Mouse (Mus musculus): ENCODE data around the gene Camk1d. TPM values are rescaled to one million over a fixed set of nuclear protein-coding genes. Genes with fewer than 3 reads are reported as not detected.

The Camk1d gene
- polyA plus RNA-seq, 1 experiment, result 0.28 TPM

DNA sequence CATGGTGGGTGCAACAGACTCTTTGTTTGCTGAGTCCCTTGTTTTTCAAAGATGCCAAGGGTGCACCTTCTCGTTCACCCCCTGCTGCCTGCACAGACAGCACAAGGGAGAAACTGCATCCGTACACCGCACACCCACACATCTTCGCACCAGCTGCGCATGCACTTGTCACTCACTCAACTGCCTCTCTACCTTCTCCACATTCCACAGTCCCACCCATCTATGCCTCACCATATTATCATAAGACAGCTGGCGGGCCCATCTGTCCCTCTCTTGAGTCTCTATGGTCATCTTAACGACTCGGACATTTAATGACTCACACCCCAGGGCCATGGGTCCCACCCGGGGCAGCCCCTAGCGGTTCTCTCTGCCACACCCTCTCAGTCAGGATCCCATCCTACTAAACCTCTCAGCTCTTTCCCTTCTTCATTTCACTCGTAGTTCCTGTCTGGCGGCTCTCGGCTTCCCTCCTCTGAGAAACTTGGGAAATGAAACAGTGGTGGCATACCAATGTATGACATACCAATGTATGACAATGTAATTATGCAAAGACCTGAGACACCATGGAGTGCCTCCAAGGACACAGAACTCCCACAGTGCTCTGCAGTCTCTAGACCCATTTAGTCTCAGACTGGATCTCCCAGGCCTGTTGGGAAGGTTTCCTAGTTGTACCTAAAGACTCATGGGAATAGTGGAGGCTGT lies 361.3 kb downstream of the Camk1d start:
- Histone ChIP-seq H3K27me3 (replicated peaks) (no peaks in the 10 kb centered on the region), H3K4me3 (replicated peaks) (peak overlapping the region; percentile 50), H3K36me3 (replicated peaks; ENCODE audit: low read length) (no peaks in the 10 kb centered on the region), H3K4me1 (no peaks in the 10 kb centered on the region), H3K9me3 (no peaks in the 10 kb centered on the region)
- TF ChIP-seq GATA1 (IDR thresholded peaks at IDR 0.05; ENCODE audit: borderline replicate concordance, low read length) (no peak), FLI1 (IDR thresholded peaks at IDR 0.05; ENCODE audit: low read length) (no peak)

DNA sequence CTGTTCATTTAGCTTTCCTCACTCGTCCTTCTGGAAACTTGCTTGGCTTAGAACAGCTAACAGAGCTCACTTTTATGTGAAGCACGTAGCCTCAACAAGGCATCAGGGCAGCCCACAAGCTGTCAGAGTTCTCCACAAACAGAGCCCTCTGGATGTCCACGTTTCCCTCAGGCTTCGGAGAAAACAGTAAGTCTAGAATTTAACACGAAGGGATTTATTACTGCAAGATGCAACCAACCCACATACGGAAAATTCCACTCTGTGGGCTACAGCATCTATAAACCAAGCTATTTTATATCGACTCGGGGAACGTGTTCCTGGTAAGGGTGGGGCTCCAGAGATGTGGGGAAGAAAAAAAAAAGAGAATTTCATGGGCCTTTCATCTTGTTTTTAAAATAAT lies 369.0 kb downstream of the Camk1d start:
- Histone ChIP-seq H3K27me3 (replicated peaks) (no peaks in the 10 kb centered on the region), H3K9me3 (no peaks in the 10 kb centered on the region), H3K36me3 (replicated peaks; ENCODE audit: low read length) (no peaks in the 10 kb centered on the region), H3K4me3 (replicated peaks) (no peak overlapping the region), H3K4me1 (no peaks in the 10 kb centered on the region)
- TF ChIP-seq GATA1 (IDR thresholded peaks at IDR 0.05; ENCODE audit: borderline replicate concordance, low read length), result no peak

DNA sequence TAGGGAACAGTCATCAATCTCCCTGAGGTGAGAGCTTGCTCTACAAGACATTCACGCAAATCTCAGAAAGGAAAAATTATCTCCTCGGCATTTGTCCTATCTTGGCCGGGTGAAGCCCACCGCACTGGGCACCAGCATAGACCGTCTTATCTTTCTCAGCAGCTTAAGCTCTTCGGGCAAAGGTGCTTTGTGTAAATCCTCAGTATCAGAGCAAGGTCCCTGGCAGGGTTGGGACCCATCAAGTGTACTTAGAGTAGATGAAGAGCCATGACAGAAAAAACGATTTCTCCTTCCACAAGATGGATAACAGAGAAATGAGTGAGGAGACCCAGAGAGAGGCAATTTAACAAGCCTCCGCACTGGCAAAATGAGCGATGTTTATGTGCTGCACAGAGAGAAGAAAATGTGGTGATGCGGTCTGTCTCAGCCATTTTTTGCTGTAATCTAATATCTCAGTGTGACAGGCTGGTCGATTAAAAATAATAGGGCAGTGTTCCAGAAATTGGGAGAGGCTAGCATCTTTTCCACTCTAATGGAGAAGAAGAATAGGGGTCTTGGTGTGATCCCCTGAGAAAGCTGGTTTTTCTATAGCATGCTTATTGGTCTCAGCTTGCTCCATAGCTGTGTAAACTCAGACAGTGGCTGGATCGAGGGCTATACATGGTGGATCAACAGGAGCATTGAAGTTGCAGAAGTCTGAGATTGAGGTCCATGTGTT lies 386.6 kb downstream of the Camk1d start:
- Histone ChIP-seq H3K9me3 (no peaks in the 10 kb centered on the region), H3K36me3 (replicated peaks; ENCODE audit: low read length) (no peaks in the 10 kb centered on the region), H3K4me3 (replicated peaks) (no peak overlapping the region), H3K27me3 (replicated peaks) (no peaks in the 10 kb centered on the region), H3K4me1 (no peaks in the 10 kb centered on the region)
- no peak for TF ChIP-seq FLI1 (IDR thresholded peaks at IDR 0.05; ENCODE audit: low read length)
- TF ChIP-seq GATA1 (IDR thresholded peaks at IDR 0.05; ENCODE audit: borderline replicate concordance, low read length), result no peak

DNA sequence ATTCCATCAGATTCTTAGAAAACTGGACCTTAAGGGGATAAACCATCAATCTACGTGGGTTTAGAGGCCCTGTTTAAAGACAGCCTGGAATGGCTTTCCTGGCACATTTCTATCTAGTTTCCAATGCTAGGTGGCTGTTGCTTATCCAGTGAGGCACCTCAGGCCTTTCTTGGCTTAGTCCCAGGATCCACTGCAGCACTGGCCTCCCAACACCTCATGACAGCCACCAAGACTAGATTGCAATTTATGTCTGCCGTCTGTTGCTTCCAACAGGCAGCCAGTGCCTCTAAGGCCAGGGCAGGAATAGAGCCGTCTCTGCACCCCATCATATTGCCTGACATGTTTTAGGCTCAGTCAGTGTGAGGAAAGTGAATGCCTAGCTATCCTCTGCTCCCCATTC lies 389.5 kb downstream of the Camk1d start:
- no peaks in the 10 kb centered on the region for H3K27me3 ChIP-seq (replicated peaks)
- H3K4me3 ChIP-seq (replicated peaks), result no peak overlapping the region
- TF ChIP-seq GATA1 (IDR thresholded peaks at IDR 0.05; ENCODE audit: borderline replicate concordance, low read length) (no peak), FLI1 (IDR thresholded peaks at IDR 0.05; ENCODE audit: low read length) (no peak)
- no peaks in the 10 kb centered on the region for H3K36me3 ChIP-seq (replicated peaks; ENCODE audit: low read length)
- no peaks in the 10 kb centered on the region for H3K4me1 ChIP-seq
- no peaks in the 10 kb centered on the region for H3K9me3 ChIP-seq

DNA sequence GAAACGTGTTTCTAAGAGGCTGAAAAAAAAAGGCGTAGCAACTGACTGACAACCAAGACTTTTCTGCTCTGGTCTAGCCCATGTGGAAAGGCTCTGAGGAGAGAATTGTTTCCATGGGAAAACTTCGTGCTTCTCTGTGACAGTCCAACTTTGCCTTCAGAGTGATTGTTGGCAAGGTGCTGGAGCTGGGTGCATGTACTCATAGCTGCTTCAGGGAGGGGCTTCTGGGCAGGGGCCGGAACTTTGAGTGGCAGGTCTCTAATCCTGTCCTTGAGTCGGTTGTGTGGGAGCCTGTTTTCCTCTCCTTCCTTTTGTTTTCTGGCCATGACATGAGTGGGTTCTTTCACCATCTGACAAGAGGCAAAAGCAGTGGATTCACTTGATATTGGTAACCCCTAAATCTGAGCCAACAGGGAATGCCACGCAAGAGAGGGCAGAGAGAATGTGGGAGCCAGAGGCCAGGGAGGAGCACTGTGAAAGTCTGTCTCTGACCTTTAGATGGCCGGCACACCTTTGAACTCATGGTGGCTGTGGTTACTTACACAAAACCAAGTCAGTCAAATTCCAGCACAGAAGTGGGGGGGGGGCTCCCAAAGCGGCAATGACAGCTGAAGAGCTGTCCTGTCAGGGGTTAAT lies 392.5 kb downstream of the Camk1d start:
- H3K9me3 ChIP-seq, result no peaks in the 10 kb centered on the region

DNA sequence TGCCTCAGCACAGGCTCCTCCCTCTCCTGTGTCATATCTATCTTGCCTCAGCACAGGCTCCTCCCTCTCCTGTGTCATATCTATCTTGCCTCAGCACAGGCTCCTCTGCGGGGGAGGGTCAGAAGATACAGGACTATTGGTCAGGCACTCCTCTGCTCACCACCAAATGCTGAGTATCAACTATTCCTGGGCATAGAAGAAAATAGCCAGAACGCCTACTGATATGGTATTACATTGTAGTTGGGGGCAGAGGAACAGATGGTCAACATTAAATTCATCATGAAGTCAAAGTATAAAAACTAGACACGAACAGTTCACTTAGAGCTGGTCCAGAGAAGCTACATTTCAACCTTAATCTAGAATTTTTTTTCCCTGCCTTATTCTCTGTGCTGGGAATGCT lies 395.2 kb downstream of the Camk1d start:
- TF ChIP-seq GATA1 (IDR thresholded peaks at IDR 0.05; ENCODE audit: borderline replicate concordance, low read length), result no peak
- no peak for TF ChIP-seq FLI1 (IDR thresholded peaks at IDR 0.05; ENCODE audit: low read length)
- no peaks in the 10 kb centered on the region for H3K27me3 ChIP-seq (replicated peaks)

More for the DNA sequence above, 392.5 kb downstream of the Camk1d start:
- Histone ChIP-seq H3K27me3 (replicated peaks) (no peaks in the 10 kb centered on the region), H3K4me1 (no peaks in the 10 kb centered on the region), H3K4me3 (replicated peaks) (no peak overlapping the region), H3K36me3 (replicated peaks; ENCODE audit: low read length) (no peaks in the 10 kb centered on the region)
- TF ChIP-seq GATA1 (IDR thresholded peaks at IDR 0.05; ENCODE audit: borderline replicate concordance, low read length) (no peak), FLI1 (IDR thresholded peaks at IDR 0.05; ENCODE audit: low read length) (no peak)

DNA sequence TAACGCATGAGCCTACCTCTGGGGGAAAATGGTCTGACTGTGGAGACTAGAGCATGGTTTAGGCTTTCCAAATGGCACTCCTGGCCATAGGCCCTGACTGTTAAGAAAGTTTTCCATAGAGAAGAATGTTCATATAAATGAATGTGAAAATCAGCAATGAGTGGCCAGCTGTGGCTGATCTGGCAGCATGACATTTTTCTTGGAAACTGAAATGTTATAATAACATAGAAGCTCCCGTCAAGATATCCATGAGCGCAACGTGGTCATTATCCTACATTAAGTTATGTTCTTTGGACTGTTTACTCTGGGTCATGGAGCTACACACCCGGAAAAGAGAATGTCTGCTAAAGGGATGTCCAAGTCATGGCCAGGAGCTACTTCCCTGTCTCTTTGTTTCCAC lies 397.6 kb downstream of the Camk1d start:
- Histone ChIP-seq H3K27me3 (replicated peaks) (no peaks in the 10 kb centered on the region), H3K9me3 (no peaks in the 10 kb centered on the region), H3K4me1 (no peaks in the 10 kb centered on the region), H3K4me3 (replicated peaks) (no peak overlapping the region), H3K36me3 (replicated peaks; ENCODE audit: low read length) (no peaks in the 10 kb centered on the region)
- TF ChIP-seq FLI1 (IDR thresholded peaks at IDR 0.05; ENCODE audit: low read length), result no peak
- TF ChIP-seq GATA1 (IDR thresholded peaks at IDR 0.05; ENCODE audit: borderline replicate concordance, low read length), result no peak

More for the DNA sequence above, 395.2 kb downstream of the Camk1d start:
- Histone ChIP-seq H3K4me3 (replicated peaks) (no peak overlapping the region), H3K36me3 (replicated peaks; ENCODE audit: low read length) (no peaks in the 10 kb centered on the region), H3K4me1 (no peaks in the 10 kb centered on the region), H3K9me3 (no peaks in the 10 kb centered on the region)

DNA sequence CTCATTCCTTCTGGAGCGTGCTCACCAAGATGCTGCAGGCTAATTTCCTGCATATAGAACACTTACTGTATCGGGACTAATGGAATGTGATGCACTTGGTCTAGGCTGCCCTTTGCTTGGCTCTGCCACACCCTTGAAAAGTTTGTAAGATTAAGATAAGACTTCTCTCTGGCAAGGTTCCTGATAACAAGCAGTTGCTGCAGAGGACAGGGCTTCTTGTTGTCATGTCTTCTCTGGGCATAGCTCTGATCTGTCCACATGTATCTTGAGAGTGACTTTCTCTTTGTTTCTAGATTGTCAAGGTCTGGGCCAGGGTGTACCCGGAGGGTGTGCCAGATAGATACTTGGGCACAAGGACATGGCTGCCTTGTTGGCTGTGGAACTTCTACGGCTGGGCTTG lies 398.1 kb downstream of the Camk1d start:
- no peak for TF ChIP-seq FLI1 (IDR thresholded peaks at IDR 0.05; ENCODE audit: low read length)
- TF ChIP-seq GATA1 (IDR thresholded peaks at IDR 0.05; ENCODE audit: borderline replicate concordance, low read length), result no peak
- no peaks in the 10 kb centered on the region for H3K9me3 ChIP-seq
- H3K4me1 ChIP-seq, result no peaks in the 10 kb centered on the region
- H3K36me3 ChIP-seq (replicated peaks; ENCODE audit: low read length), result no peaks in the 10 kb centered on the region
- no peaks in the 10 kb centered on the region for H3K27me3 ChIP-seq (replicated peaks)
- no peak overlapping the region for H3K4me3 ChIP-seq (replicated peaks)

DNA sequence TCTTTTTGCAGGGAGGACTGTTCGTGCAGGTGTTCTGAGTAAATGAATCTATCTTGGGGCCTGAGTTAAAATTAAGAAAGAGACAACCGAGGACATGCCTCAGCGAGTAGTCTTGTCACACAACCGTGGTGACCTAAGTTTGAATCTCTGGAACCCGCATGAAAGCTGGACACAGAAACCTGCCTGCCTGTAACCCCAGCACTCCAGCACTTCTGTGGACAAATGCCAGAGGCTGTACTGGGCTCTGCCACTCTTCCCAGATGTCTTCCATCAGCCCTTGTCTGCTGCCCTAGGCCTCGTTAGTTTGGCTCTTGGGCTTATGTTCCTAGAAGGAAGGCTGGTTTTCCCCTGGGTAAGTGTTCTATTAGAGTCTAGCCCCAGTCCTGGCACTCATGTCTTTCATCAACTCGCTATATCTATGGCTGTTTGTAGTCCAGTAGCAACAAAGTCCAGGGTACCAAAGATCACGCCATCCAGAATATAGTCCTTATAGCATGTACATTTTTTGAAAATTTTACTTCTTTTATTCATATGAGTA lies 399.0 kb downstream of the Camk1d start:
- no peaks in the 10 kb centered on the region for H3K9me3 ChIP-seq
- no peaks in the 10 kb centered on the region for H3K4me1 ChIP-seq
- TF ChIP-seq GATA1 (IDR thresholded peaks at IDR 0.05; ENCODE audit: borderline replicate concordance, low read length), result no peak
- TF ChIP-seq FLI1 (IDR thresholded peaks at IDR 0.05; ENCODE audit: low read length), result no peak
- H3K27me3 ChIP-seq (replicated peaks), result no peaks in the 10 kb centered on the region
- no peak overlapping the region for H3K4me3 ChIP-seq (replicated peaks)
- H3K36me3 ChIP-seq (replicated peaks; ENCODE audit: low read length), result no peaks in the 10 kb centered on the region
